Mouse (Mus musculus): ENCODE data around the gene Wars.

- TF ChIP-seq CTCF (conservative IDR thresholded peaks at IDR 0.05; ENCODE audit: low read length): peak; percentile 19; the same call in 1 of the 2 replicates
- TF ChIP-seq NANOG (IDR thresholded peaks at IDR 0.05; ENCODE audit: borderline replicate concordance, low read length): no peak
Measured at GRCm38 (mm10) chr12:108811133-108811532, 82.8 kb downstream of the Wars start.

All from E14TG2a.4 (cell line).